Mouse (Mus musculus): Measurements from ENCODE around the gene Skap1.
"Not testable (repeated sequence)": the region's sequence is repeated elsewhere in the genome, so short reads cannot be mapped to it uniquely, and the experiment has no call there.

The Skap1 gene

DNA sequence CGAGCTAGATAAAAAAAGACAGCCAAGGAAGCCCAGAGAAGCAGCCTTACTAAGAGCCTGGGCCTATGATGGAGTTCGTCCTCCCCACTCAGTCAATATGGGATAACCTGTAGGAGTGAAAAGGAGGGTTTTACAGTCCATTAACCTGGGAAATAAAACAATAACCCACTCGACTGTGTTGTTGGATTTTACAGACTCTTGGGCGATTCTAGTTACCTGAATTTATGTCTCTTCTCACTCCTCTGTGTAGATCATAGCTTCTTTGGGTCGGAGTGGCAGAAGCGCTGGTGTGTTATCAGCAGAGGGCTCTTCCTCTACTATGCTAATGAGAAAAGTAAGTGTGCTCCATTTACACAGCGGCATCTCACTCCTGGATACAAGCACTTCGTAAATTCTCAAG is 239.4 kb downstream of the Skap1 start:
- TF ChIP-seq POU5F1 (IDR thresholded peaks at IDR 0.05; ENCODE audit: borderline replicate concordance, low read length) (no peak), NANOG (IDR thresholded peaks at IDR 0.05; ENCODE audit: borderline replicate concordance, low read length) (no peak), CTCF (conservative IDR thresholded peaks at IDR 0.05; ENCODE audit: low read length) (no peak)
- Histone ChIP-seq H3K4me3 (replicated peaks; ENCODE audit: low read length) (no peak overlapping the region), H3K36me3 (ENCODE audit: insufficient read depth, low read length) (no peaks in the 10 kb centered on the region), H3K9me3 (ENCODE audit: low read length) (no peaks in the 10 kb centered on the region), H3K27me3 (ENCODE audit: insufficient read depth, low read length) (no peaks in the 10 kb centered on the region), H3K4me1 (replicated peaks; ENCODE audit: low read depth, low read length) (peaks cover 31% of the 10 kb centered on the region)

DNA sequence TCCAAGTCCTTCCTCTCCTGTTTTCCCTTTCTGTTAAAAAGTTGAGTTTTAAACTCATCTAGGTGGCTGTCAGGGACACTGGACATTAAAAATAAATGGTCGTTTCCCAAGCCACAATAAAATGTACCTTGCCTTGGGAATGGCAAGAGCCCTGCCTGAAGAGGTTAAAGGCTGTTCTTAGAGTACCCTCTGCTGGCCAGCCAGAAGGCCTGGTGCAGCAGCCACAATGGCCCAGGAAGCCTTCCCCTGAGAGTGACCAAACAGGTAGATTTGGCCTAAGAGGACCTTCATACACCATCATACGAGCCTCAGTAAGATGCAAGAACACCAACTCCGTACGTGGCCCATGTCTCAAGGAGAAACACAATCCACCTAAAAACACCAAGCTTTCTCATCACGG is 246.9 kb downstream of the Skap1 start:
- no peaks in the 10 kb centered on the region for H3K27me3 ChIP-seq (ENCODE audit: insufficient read depth, low read length)
- H3K4me1 ChIP-seq (replicated peaks; ENCODE audit: low read depth, low read length) = peaks cover 64% of the 10 kb centered on the region
- TF ChIP-seq NANOG (IDR thresholded peaks at IDR 0.05; ENCODE audit: borderline replicate concordance, low read length) (no peak), POU5F1 (IDR thresholded peaks at IDR 0.05; ENCODE audit: borderline replicate concordance, low read length) (no peak), CTCF (conservative IDR thresholded peaks at IDR 0.05; ENCODE audit: low read length) (peak; percentile 18; the same call in 1 of the 2 replicates)
- H3K4me3 ChIP-seq (replicated peaks; ENCODE audit: low read length) = no peak overlapping the region
- H3K9me3 ChIP-seq (ENCODE audit: low read length) = no peaks in the 10 kb centered on the region
- no peaks in the 10 kb centered on the region for H3K36me3 ChIP-seq (ENCODE audit: insufficient read depth, low read length)

DNA sequence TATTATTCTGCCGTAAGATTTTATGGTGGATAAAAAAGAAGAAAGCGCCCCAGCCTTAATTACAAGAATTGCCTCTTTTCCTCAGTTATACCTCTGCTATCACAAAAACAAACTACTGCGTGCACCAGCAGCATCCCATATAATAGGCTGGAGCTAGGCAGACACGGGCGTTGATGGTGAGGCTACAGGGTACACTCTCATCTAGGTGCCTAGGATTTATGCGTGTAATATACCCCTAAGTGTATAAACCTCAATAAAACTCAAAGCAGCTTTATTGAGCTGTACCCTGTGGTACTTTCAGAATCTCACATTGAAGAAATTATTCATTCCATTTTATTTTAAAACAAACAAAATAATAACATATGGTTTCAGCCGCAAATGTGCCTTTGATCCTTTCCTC is 247.3 kb downstream of the Skap1 start:
- peak overlapping the region; percentile 77; the same call in 1 of the 2 replicates for H3K4me3 ChIP-seq (replicated peaks; ENCODE audit: low read length)
- H3K4me1 ChIP-seq (replicated peaks; ENCODE audit: low read depth, low read length) = peaks cover 61% of the 10 kb centered on the region
- no peaks in the 10 kb centered on the region for H3K27me3 ChIP-seq (ENCODE audit: insufficient read depth, low read length)
- no peaks in the 10 kb centered on the region for H3K9me3 ChIP-seq (ENCODE audit: low read length)
- no peaks in the 10 kb centered on the region for H3K36me3 ChIP-seq (ENCODE audit: insufficient read depth, low read length)
- no peak for TF ChIP-seq CTCF (conservative IDR thresholded peaks at IDR 0.05; ENCODE audit: low read length)

DNA sequence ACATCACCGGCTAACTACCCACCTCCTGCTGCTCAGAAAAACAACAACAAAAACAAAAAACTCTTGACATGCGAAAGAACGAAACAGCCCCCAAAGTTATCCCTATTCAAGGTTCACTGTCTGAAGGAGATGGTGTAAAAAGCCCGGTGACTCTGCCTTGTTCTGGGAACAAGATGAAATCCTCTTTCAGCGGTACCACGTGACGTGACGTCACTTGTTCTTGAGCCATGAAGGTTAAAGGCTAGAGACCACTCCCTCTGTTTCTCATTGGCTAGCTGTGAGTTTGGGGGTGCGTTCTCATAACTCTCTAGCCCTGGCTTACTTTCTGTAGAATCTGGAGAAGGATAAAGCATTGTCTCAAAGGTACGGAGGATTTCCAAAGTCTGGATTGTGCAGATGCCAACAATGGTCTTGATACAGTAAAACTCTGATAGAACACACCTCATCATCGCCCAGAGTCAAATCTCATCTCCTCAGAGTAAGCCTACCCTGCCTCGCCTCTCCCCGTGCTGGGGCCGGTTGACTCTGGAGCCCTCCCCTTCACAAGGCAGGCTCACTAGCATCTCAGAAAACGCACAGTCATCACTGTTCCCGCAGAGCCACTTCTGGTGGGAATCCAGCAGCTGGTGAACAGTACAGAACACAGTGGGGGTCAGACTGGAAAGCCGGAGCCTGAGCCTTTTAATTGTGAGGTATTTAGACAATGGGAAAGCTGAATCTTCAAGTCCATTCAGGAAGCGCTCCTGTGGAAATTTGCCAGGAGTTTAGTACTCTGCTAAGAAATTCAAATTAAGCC is 249.0 kb downstream of the Skap1 start:
- Histone ChIP-seq H3K36me3 (ENCODE audit: insufficient read depth, low read length) (no peaks in the 10 kb centered on the region), H3K27me3 (ENCODE audit: insufficient read depth, low read length) (no peaks in the 10 kb centered on the region), H3K4me3 (replicated peaks; ENCODE audit: low read length) (peak overlapping the region; percentile 77), H3K4me1 (replicated peaks; ENCODE audit: low read depth, low read length) (peaks cover 49% of the 10 kb centered on the region), H3K9me3 (ENCODE audit: low read length) (no peaks in the 10 kb centered on the region)
- TF ChIP-seq POU5F1 (IDR thresholded peaks at IDR 0.05; ENCODE audit: borderline replicate concordance, low read length) (no peak), CTCF (conservative IDR thresholded peaks at IDR 0.05; ENCODE audit: low read length) (no peak), NANOG (IDR thresholded peaks at IDR 0.05; ENCODE audit: borderline replicate concordance, low read length) (no peak; the same call in 1 of the 2 replicates)

DNA sequence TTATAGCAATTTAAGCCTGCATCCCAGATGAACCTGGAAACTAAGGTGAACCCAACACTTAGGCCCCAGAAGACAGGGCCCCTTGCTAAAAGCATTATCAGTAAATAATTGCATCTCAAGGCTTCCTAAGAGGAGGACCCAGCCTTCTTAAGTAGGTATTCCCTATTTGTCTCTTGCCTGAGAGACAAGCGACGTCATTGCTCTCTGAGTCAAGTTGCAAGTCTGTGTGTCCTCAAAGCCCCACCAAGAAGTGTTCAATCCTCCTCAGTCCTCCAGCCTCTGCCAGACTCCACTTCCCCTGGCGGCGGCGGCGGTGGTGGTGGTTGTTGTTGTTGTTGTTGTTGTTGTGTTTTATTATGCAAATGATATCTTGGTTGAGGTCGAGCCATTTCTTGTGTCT is 249.6 kb downstream of the Skap1 start:
- H3K4me1 ChIP-seq (replicated peaks; ENCODE audit: low read depth, low read length) = peaks cover 45% of the 10 kb centered on the region
- no peaks in the 10 kb centered on the region for H3K27me3 ChIP-seq (ENCODE audit: insufficient read depth, low read length)
- H3K9me3 ChIP-seq (ENCODE audit: low read length) = no peaks in the 10 kb centered on the region
- no peaks in the 10 kb centered on the region for H3K36me3 ChIP-seq (ENCODE audit: insufficient read depth, low read length)
- peak overlapping the region; percentile 77 for H3K4me3 ChIP-seq (replicated peaks; ENCODE audit: low read length)
- TF ChIP-seq POU5F1 (IDR thresholded peaks at IDR 0.05; ENCODE audit: borderline replicate concordance, low read length) (no peak), NANOG (IDR thresholded peaks at IDR 0.05; ENCODE audit: borderline replicate concordance, low read length) (no peak), CTCF (conservative IDR thresholded peaks at IDR 0.05; ENCODE audit: low read length) (no peak)

DNA sequence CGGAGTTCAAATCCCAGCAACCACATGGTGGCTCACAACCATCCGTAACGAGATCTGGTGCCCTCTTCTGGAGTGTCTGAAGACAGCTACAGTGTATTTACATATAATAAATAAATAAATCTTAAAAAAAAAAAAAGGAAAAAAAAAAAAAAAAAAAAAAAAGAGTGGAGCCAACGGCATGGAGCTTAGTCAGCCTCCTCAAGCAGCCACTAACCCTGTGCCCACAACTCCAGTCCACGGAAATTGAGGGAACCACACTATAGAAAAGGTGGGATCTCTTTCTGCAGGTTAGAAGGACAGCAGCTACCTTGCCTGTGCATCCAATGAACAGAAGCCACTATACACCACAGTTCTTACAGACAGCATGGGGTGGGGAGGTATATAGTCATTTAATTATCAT is 250.8 kb downstream of the Skap1 start:
- H3K4me1 ChIP-seq (replicated peaks; ENCODE audit: low read depth, low read length) = peaks cover 41% of the 10 kb centered on the region
- H3K36me3 ChIP-seq (ENCODE audit: insufficient read depth, low read length); H3K9me3 ChIP-seq (ENCODE audit: low read length); H3K4me3 ChIP-seq (replicated peaks; ENCODE audit: low read length); H3K27me3 ChIP-seq (ENCODE audit: insufficient read depth, low read length): not testable (repeated sequence)

DNA sequence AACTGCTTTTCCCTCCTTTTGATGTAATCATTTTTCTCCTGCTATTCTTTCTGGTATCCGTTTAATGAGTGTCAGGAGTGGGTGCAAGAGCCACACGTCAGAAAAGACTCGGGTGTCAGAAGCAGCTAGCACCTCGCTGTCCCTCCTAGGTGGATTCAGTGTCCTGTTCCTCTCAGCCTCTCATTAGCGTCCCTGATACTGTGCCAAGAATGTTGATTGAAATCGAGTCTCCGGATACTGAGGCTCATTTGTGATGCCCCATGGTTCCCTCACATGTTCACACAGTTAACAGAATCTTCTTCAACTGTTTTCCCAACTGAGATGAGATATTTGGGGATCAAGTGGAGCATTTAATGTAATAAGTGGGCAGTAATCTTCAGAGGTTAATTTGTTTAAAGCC is 254.2 kb downstream of the Skap1 start:
- Histone ChIP-seq H3K9me3 (ENCODE audit: low read length) (no peaks in the 10 kb centered on the region), H3K4me3 (replicated peaks; ENCODE audit: low read length) (no peak overlapping the region), H3K27me3 (ENCODE audit: insufficient read depth, low read length) (peaks cover 6% of the 10 kb centered on the region; the same call in 1 of the 2 replicates), H3K36me3 (ENCODE audit: insufficient read depth, low read length) (no peaks in the 10 kb centered on the region), H3K4me1 (replicated peaks; ENCODE audit: low read depth, low read length) (peaks cover 20% of the 10 kb centered on the region)
- TF ChIP-seq POU5F1 (IDR thresholded peaks at IDR 0.05; ENCODE audit: borderline replicate concordance, low read length) (no peak), CTCF (conservative IDR thresholded peaks at IDR 0.05; ENCODE audit: low read length) (no peak), NANOG (IDR thresholded peaks at IDR 0.05; ENCODE audit: borderline replicate concordance, low read length) (no peak)

DNA sequence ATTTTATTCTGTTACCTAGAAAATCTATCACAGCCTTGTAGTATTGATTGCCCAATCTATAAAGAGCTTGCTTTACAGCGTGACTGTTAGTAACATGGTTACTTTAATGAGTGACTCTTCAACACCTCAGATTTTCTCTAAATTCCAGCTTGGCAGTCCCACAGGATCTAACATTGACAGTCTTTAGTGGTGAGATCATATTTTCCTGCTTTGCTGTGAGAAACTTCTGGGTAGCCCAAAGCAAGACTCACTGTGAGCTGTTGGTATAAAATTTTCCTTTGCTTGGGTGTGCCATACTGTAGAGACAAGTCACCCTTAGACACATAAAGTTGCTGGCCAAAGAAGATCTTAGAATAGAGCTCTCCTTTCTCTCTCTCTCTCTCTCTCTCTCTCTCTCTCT is 261.4 kb downstream of the Skap1 start:
- Histone ChIP-seq H3K4me3 (replicated peaks; ENCODE audit: low read length) (no peak overlapping the region), H3K9me3 (ENCODE audit: low read length) (no peaks in the 10 kb centered on the region), H3K27me3 (ENCODE audit: insufficient read depth, low read length) (peaks cover 21% of the 10 kb centered on the region), H3K4me1 (replicated peaks; ENCODE audit: low read depth, low read length) (peaks cover 28% of the 10 kb centered on the region), H3K36me3 (ENCODE audit: insufficient read depth, low read length) (no peaks in the 10 kb centered on the region)
- TF ChIP-seq POU5F1 (IDR thresholded peaks at IDR 0.05; ENCODE audit: borderline replicate concordance, low read length) (no peak), CTCF (conservative IDR thresholded peaks at IDR 0.05; ENCODE audit: low read length) (no peak), NANOG (IDR thresholded peaks at IDR 0.05; ENCODE audit: borderline replicate concordance, low read length) (no peak)

DNA sequence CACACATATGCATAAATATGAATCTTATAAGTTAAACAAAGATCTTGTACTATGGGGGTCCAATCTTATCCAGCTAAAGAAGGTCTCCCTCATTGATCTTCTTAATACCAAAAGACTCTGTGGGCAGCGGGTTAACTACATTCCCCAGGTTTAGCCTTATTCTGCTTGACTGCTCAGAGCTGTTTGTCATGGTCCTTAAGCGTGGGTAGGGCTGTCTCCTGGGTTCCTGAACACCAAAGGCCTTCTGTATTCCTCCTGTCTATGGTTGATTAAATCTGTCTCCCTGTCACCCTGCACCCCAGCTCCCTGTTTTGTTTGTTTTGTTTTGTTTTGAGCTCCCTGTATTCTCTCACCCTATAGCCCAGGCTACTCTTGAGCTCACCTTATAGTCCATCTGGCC is 264.2 kb downstream of the Skap1 start:
- H3K9me3 ChIP-seq (ENCODE audit: low read length) = peaks cover 2% of the 10 kb centered on the region
- no peaks in the 10 kb centered on the region for H3K36me3 ChIP-seq (ENCODE audit: insufficient read depth, low read length)

More for the DNA sequence above, 264.2 kb downstream of the Skap1 start:
- TF ChIP-seq POU5F1 (IDR thresholded peaks at IDR 0.05; ENCODE audit: borderline replicate concordance, low read length) (no peak), NANOG (IDR thresholded peaks at IDR 0.05; ENCODE audit: borderline replicate concordance, low read length) (no peak), CTCF (conservative IDR thresholded peaks at IDR 0.05; ENCODE audit: low read length) (no peak)
- Histone ChIP-seq H3K27me3 (ENCODE audit: insufficient read depth, low read length) (peaks cover 25% of the 10 kb centered on the region), H3K4me1 (replicated peaks; ENCODE audit: low read depth, low read length) (peaks cover 43% of the 10 kb centered on the region), H3K4me3 (replicated peaks; ENCODE audit: low read length) (no peak overlapping the region)

All from E14TG2a.4 (cell line).